Mouse (Mus musculus) MEL (cell line): ENCODE results near the gene Epn3. TPM values are rescaled to one million over a fixed set of nuclear protein-coding genes. Genes with fewer than 3 reads are reported as not detected.

Experiments
- DNase-seq: peaks from one replicate; pipeline ENCODE4 v3.0.0; 2011; ENCODE audit warnings: low read depth, low spot score
- H3K27ac ChIP-seq: 2 replicates; pipeline ENCODE4 v1.5.1; 2012; ENCODE audit warnings: low read depth, mild to moderate bottlenecking, control low read depth, low read length, moderate library complexity; ENCODE audit not compliant: control insufficient read depth
- H3K27me3 ChIP-seq, 2 experiments: fragments of 150-350 bp in 1 of 2; sonication (generic) in 1 of 2; 2 replicates each; pipeline ENCODE4 v1.6.1; 2012; ENCODE audit warnings: low read length in 2 of 2, mild to moderate bottlenecking in 2 of 2, improper control_type of control experiment in 1 of 2, moderate library complexity in 1 of 2; ENCODE audit not compliant: insufficient read depth in 2 of 2, control insufficient read depth in 1 of 2
- H3K36me3 ChIP-seq, 2 experiments: 2 replicates each; pipeline ENCODE4 v1.6.1; 2012 to 2014; ENCODE audit warnings: low read length in 2 of 2, improper control_type of control experiment in 1 of 2, inconsistent platforms in 1 of 2, mild to moderate bottlenecking in 1 of 2; ENCODE audit not compliant: insufficient read depth in 2 of 2, control insufficient read depth in 1 of 2
- H3K4me1 ChIP-seq, 2 experiments: fragments of 150-350 bp in 1 of 2; sonication (generic) in 1 of 2; 2 replicates each; pipeline ENCODE4 v1.6.1; 2012; ENCODE audit warnings: low read length in 2 of 2, improper control_type of control experiment in 1 of 2, mild to moderate bottlenecking in 1 of 2; ENCODE audit not compliant: insufficient read depth in 2 of 2, control insufficient read depth in 1 of 2
- H3K4me3 ChIP-seq, 2 experiments: fragments of 150-350 bp in 1 of 2; sonication (generic) in 1 of 2; 2 replicates each; pipeline ENCODE4 v1.5.1; 2012; ENCODE audit warnings: low read depth in 2 of 2, low read length in 2 of 2, mild to moderate bottlenecking in 2 of 2, moderate library complexity in 2 of 2, control low read depth in 1 of 2, improper control_type of control experiment in 1 of 2; ENCODE audit not compliant: control insufficient read depth in 1 of 2, insufficient read depth in 1 of 2
- H3K79me2 ChIP-seq: 2 replicates; pipeline ENCODE4 v1.6.1; 2012; ENCODE audit warnings: mild to moderate bottlenecking, low read length, moderate library complexity; ENCODE audit not compliant: control insufficient read depth, poor library complexity, insufficient read depth
- H3K9ac ChIP-seq: 2 replicates; pipeline ENCODE4 v1.6.1; 2012; ENCODE audit warnings: low read depth, mild to moderate bottlenecking, control low read depth, low read length, moderate library complexity; ENCODE audit not compliant: control insufficient read depth, poor library complexity, severe bottlenecking
- H3K9me3 ChIP-seq: fragments of 150-350 bp; sonication (generic); replicated peaks from 2 replicates; pipeline ENCODE4 v1.6.1; 2012; ENCODE audit warnings: mild to moderate bottlenecking, low read length, improper control_type of control experiment, moderate library complexity; ENCODE audit not compliant: insufficient read depth
- CHD2 ChIP-seq: IDR thresholded peaks from 2 replicates; pipeline ENCODE4 v1.6.1; 2011; ENCODE audit warnings: low read length, improper control_type of control experiment
- ETS1 ChIP-seq: IDR thresholded peaks from 2 replicates; pipeline ENCODE4 v1.6.1; 2012; ENCODE audit warnings: low read depth, mild to moderate bottlenecking, inconsistent platforms, low read length, improper control_type of control experiment, moderate library complexity
- KAT2A ChIP-seq: conservative IDR thresholded peaks from 2 replicates; pipeline ENCODE4 v1.6.1; 2012; ENCODE audit warnings: low read depth, low read length, improper control_type of control experiment, inconsistent platforms
- MAX ChIP-seq: IDR thresholded peaks from 2 replicates; pipeline ENCODE4 v1.6.1; 2011; ENCODE audit warnings: low read length, improper control_type of control experiment
- MEF2A ChIP-seq: IDR thresholded peaks from 2 replicates; pipeline ENCODE4 v1.6.1; 2014; ENCODE audit warnings: low read depth, mild to moderate bottlenecking, inconsistent platforms, low read length, improper control_type of control experiment; ENCODE audit not compliant: poor library complexity, insufficient replicate concordance, severe bottlenecking; ENCODE audit errors: extremely low read depth
- MYC ChIP-seq: IDR thresholded peaks from 2 replicates; pipeline ENCODE4 v1.6.1; 2011; ENCODE audit warnings: low read depth, mild to moderate bottlenecking, low read length, improper control_type of control experiment, moderate library complexity
- NELFE ChIP-seq: IDR thresholded peaks from 2 replicates; pipeline ENCODE4 v1.6.1; 2011; ENCODE audit warnings: low read depth, low read length, improper control_type of control experiment
- POLR2A ChIP-seq, 2 experiments: IDR thresholded peaks; 2 replicates each; pipeline ENCODE4 v1.6.1; 2011 to 2012; ENCODE audit warnings: low read length in 2 of 2, mild to moderate bottlenecking in 2 of 2, control low read depth in 1 of 2, improper control_type of control experiment in 1 of 2, low read depth in 1 of 2, moderate library complexity in 1 of 2; ENCODE audit not compliant: control insufficient read depth in 1 of 2, insufficient read depth in 1 of 2, poor library complexity in 1 of 2
- POLR2AphosphoS5 ChIP-seq: IDR thresholded peaks from 2 replicates; pipeline ENCODE4 v1.6.1; 2012; ENCODE audit warnings: low read depth, borderline replicate concordance, mild to moderate bottlenecking, inconsistent platforms, low read length, moderate library complexity, mixed read lengths
- SIN3A ChIP-seq: IDR thresholded peaks from 2 replicates; pipeline ENCODE4 v1.6.1; 2012; ENCODE audit warnings: low read length, improper control_type of control experiment, inconsistent platforms
- SMC3 ChIP-seq: IDR thresholded peaks from 2 replicates; pipeline ENCODE4 v1.6.1; 2011; ENCODE audit warnings: low read depth, low read length, improper control_type of control experiment
- UBTF ChIP-seq: IDR thresholded peaks from 2 replicates; pipeline ENCODE4 v1.6.1; 2012; ENCODE audit warnings: low read depth, mild to moderate bottlenecking, inconsistent platforms, low read length, improper control_type of control experiment, moderate library complexity, borderline replicate concordance; ENCODE audit not compliant: insufficient read depth
- USF1 ChIP-seq: IDR thresholded peaks from 2 replicates; pipeline ENCODE4 v1.6.1; 2014; ENCODE audit warnings: low read depth, mild to moderate bottlenecking, inconsistent platforms, low read length, improper control_type of control experiment, moderate library complexity
- ZKSCAN1 ChIP-seq: IDR thresholded peaks from 2 replicates; pipeline ENCODE4 v1.6.1; 2012; ENCODE audit warnings: low read depth, mild to moderate bottlenecking, inconsistent platforms, low read length, improper control_type of control experiment, moderate library complexity
- polyA plus RNA-seq, 2 experiments: library from polyadenylated mRNA; stranded (reverse) in 1 of 2; unstranded in 1 of 2; fragments of >175 nt in 1 of 2; fragments of >200 nt in 1 of 2; gene quantifications; 2 replicates each; pipeline versions ENCODE4 v1.2.1 to v1.2.4; 2012; ENCODE audit warnings: low replicate concordance in 2 of 2, low read depth in 1 of 2; ENCODE audit not compliant: insufficient read length in 2 of 2, insufficient read depth in 1 of 2, missing spikeins in 1 of 2
- total RNA-seq: library from RNA; depleted of rRNA; stranded (reverse); fragments of 300-350 nt; gene quantifications from 2 replicates; pipeline ENCODE4 v1.2.3, GENCODE M21; 2012

Epn3 gene
- total and polyA plus RNA-seq, 3 experiments = not detected

DNA sequence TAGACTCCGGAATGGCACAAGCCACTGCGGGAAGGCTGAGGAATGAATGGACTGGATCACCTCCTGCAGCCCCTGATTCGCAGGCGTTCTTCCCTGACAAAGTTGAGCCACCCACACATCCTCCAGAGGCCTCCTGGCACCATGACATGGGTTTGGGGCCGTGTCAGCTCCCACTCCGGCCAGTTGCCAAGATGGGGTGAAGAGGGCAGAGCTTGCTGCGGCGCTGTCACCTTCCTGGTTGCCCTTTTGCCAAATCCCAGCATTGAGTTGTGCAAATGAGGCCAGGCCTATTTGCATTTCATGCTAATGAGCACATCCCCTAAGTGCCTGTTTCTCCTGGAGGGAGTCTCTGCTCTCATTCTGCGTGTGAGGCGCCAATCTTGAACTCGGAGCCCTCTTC, 24.1 kb downstream of the Epn3 start:
- DNase-seq = no peak
- Histone ChIP-seq H3K4me3 (no peak overlapping the region), H3K27me3 (peaks cover 7 to 18% of the 10 kb centered on the region in 2 experiments; a peak in 3 of 4 replicates), H3K79me2 (no peaks in the 10 kb centered on the region), H3K9ac (no peak overlapping the region), H3K36me3 (no peaks in the 10 kb centered on the region), H3K4me1 (no peaks in the 10 kb centered on the region), H3K27ac (no peak overlapping the region), H3K9me3 (no peaks in the 10 kb centered on the region)
- no peak for TF ChIP-seq SMC3
- no peak for TF ChIP-seq NELFE
- TF ChIP-seq POLR2A (IDR thresholded peaks at IDR 0.05; ENCODE audit: control insufficient read depth in 1 of 2, insufficient read depth in 1 of 2, low read depth in 1 of 2, low read length in 2 of 2, poor library complexity in 1 of 2) = no peak
- TF ChIP-seq CHD2 = no peak
- TF ChIP-seq ETS1 = no peak
- no peak for TF ChIP-seq KAT2A
- no peak for TF ChIP-seq MEF2A

GRCm38 (mm10) chr11:94474544-94474910, 25.2 kb downstream of the Epn3 start:
- Histone ChIP-seq H3K4me3 (peak overlapping the region; percentile 16 to 35; a peak in 3 of 4 replicates), H3K36me3 (no peaks in the 10 kb centered on the region), H3K79me2 (no peaks in the 10 kb centered on the region), H3K9me3 (no peaks in the 10 kb centered on the region), H3K9ac (no peak overlapping the region), H3K27ac (no peak overlapping the region), H3K4me1 (no peaks in the 10 kb centered on the region), H3K27me3 (peaks cover 7 to 16% of the 10 kb centered on the region in 2 experiments; a peak in 3 of 4 replicates)
- no peak for DNase-seq
- TF ChIP-seq UBTF (no peak), POLR2AphosphoS5 (no peak), SIN3A (no peak), ZKSCAN1 (no peak), USF1 (no peak), MAX (no peak), MYC (no peak), ETS1 (no peak)
